Mouse (Mus musculus) forelimb bud, embryonic 11.5 days (tissue): Measurements from ENCODE around the gene Mrln.

Source experiments
- DNase-seq: peaks from one replicate; pipeline ENCODE4 v3.0.0-alpha.2; 2012; ENCODE audit warnings: low read depth, low spot score

Gene Mrln

DNA sequence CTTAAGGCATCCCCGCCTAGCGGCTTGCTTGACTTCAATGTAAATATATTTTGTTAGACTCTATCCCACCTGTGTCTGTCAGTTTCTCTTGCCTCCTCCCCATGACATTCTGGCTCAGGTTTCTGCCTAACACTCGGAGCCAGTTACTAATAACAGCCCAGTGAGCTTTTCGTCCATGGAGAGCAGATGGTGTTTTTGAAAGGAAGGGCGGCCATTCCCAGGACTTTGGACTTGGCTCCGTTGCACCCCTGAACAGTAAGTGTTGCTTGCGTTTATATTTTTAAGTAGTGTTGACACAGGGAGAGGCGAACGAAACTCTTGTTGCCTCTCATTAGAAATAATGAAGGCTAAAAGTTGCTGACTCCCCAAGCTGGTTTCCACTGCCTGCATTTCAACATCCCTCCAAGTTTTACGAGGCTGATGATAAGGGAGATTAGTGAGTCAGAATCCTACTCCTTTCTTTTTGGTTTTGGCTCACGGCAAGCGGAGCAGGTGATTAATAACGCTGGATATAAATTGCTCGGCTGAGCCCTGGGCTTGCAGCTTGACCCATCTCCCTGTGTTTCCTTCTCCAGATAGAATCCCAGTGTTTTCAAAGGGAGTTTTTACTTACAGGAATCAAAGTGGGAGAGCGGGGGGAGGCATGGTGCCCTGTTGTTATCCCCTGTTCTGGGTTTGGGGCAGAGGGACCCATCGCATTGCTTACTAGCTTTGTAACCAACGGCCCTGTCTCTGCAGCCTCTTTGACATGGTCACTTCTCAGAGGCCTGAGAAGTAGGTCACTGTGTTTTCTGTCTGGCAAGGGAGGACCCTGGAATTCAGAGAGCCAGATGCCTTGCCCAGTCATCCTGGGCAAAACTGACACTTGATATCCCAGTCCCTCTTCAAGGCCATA is at the start of gene Mrln:
Gene Mrln (plus strand): TSS at position 160 of the 895 bp plus-strand sequence.
- peak; percentile 51 for DNase-seq

DNA sequence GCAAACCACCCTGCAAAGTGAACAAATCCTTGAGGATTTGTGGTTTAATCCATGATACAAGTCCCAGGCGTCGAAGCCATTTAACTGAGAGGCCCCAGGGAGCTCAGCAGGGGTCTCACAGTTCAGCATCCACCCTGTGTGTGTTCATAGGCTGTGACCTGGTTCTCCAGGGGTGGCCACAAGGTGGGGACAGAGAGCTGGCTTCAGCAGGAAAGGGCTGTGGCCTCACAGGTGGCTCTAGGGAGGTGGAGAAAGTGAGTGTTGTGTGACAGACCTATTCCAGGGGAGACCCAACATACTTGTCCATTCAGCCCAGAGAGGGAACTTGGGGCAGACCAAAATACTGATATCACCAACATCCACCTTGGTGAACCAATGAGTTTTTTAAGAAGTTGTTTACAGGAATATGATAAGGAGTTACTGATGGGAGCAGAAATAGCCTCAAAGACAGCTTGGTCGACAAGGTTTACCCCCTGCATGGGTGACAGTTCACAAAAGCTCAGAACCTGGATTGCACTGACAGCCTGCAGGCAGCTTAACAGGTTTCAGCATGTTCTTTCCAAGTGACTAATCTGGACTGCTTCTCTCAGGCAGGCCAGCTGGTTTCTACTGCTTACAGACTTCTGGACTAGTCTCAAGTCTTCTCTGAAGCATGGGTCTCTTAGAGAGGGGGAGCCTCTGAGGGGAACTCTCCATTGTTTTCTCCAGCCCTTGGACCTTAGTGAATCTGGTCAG is 47.9 kb upstream of the Mrln start:
- no peak for DNase-seq

DNA sequence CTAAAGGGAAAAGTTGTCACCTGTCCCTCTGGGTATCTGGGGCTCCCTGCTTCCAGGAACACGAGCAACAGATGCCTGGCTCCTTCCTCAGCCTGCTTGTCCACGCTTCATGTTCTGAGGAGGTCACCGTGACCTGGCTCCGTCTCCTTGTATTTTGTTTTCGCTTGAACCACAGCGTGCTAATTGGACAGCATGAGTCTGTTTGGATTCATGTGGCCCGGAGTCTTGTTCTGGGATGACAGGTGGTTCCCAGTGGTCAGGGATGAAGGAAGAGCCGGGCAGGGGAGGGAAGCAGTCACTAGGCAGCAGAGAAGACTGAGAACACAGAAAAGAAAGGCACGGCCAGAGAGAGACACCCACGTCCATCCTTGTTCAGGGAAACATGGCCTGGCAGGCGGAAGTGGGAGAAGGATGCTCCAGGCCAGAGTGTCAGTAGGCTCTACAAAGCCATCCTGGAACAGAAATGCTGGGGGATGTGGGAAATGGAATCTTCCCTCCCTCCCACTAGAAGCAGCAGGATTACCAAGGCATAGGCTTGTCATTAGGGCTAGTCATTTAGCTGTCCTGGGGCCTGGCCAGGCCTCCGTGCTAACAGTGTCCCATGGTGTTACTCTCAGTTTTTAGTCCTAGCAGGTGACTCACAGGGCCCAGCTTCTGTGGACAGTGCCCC is 44.7 kb upstream of the Mrln start:
- no peak for DNase-seq

DNA sequence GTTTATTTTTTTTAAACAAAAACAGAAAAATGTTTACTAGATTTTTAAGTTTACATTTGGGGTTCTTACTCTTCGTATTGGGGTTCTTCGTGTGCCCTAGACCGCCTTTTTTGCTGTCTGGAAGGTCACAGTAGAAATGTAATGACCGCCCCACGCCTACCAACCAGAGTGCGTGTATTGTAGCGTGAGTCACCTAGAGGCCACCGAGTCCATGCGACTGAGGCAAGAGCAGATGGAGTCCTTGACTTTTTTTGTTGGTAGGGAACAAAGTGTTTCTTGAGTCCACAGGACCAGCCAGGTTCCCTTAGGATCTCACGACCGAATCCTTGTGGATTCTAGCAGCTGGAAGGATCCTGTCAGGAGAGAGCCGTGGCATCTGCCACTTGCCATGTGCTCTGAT is 43.7 kb upstream of the Mrln start:
- DNase-seq: no peak

DNA sequence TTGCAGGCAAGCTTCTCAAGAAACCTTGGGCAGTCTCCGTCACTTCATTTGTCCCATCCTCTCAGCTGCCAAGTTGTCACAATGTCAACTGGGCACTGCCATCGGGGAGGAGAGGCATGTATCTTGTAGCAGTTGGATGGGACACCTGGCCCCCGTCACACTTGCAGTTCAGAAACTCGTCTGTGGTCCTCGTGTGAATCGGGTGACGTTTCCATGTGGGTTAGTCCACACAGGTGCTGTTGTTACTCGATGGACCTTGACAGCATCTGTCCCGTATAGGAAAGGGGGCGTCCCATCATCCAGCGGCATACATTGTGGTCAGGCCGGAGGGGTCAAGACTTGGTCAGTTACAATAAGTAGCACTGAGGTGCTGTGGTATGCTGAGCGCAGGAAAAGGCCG is 43.0 kb upstream of the Mrln start:
- DNase-seq: no peak

DNA sequence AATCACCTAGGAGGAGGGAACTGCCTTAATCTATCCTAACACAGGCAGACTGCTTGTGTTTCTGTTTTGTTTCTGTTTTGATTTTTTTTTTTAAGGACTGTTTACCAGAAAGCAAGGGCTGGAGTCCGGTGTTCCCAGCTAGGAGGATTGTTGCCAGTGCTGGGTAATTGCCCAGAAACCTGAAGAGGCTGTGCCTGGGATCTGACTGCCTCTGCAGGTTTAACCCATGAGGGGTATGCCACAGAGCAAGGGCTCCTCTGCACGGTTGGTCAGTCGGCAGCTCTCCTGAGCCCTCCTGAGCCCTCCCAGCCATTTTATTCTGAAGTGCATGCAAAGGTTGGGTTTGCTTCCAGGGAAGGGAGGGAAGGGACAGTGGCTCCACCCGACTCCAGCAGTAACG is 40.8 kb upstream of the Mrln start:
- no peak for DNase-seq

DNA sequence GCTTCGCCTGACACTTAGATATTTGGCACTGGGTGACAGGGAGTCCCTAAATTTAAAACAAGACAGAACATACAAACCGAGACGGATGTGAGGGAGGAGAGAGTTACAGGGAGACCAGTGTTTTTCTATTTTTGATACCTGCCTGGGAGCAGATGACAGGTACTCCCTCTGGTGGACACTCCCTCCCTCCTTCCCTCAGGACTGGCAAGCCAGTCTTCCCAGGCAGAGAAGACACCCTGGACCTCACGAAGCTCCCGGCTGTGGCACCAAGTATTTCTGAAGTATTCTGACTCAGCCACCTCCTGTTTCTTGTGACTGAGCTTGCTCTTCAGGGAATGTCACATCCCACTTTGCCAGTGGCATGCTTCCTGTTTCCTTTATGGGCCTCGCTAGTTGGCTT is 38.6 kb upstream of the Mrln start:
- DNase-seq: no peak

DNA sequence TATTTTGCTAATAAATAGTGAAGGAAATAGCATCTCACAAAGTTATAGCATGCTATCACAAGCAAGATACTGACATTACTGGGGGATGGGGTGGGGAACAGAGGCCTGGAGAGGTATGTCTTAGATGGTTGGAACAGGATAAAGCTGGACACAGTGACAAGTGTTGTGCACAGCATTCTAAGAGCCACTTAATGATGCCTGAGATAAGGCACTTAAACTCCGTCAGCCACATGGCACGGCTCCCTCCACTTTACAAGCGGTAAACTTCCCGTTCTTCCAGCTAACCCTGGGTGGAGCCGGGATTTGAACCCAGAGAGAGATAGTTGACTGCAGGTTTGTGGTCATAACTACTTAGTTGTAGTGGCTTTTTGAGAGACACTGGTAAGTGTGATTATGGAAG is 38.0 kb upstream of the Mrln start:
- no peak for DNase-seq

DNA sequence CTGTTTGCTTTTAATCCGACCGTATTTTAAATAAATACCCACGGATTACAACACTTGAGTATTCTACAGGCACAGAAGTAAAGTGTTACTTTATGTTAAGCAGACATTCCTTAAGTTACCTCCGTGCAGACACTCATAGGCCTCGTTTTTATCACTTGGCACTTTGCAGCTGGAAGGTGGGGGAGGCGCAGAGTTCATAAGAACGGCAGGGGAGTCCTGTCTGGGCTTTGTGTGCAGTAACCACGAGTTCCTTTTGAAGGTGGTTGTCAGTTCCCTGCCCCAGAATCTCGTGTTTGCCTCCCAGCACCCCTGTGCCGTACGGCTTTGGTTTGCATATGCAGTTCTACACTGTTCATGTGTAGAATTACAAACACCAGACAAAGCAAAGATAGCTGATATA is 36.8 kb upstream of the Mrln start:
- no peak for DNase-seq

DNA sequence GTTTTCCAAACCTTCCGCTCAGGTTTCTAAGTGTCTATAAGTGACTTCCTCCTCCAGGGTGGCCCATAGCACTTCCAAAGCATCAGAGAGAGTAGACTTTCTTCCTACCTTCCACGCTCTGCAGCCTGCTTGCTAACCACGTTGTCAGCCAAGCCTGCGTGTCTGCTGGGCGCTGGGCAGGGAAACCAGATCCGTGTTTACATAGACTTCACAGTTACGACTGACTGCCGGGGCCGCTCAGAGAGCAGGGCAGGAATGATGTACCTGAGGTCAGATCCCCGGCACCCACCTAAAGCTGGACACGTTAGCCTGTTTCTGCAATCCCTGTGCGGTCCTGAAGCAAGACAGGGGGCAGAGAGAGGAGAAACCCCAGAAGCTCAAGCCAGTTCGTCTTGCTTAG is 36.1 kb upstream of the Mrln start:
- DNase-seq: no peak

DNA sequence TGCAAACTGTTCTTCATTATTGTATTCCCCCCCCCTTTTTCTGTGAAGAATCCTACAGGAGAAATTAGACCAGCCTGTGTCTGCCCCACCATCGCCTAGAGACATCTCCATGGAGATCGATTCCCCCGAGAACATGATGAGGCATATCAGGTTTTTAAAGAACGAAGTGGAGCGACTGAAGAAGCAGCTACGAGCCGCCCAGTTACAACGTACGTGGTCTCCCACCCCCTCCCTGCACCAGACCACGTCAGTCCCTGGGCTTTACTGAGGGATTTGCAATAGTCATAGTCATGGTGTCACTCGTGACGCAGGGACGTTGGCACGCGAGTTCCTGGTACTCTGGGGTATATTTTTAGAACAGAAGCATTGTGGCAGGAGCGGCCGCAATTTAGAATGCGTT is 35.4 kb upstream of the Mrln start:
- DNase-seq: no peak

DNA sequence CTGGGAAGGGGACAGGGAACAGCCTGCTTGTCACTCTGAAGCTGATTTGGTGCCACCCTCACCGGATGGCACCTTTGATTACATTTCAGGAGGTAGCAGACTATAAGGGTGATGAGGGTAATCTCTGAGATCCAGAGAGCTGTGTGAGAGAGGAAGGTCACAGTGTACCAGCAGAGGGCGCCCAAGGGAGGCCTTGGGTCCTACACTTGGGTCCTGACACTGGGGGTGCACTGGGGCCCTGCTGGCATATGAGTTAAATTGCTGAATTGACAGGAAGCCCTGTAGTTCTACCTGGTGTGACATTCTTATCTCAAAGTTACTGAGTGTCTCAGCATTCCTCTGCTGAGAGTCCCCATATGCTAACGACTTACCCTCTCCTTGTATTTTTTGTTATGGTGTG is 31.1 kb upstream of the Mrln start:
- DNase-seq: peak; percentile 43

DNA sequence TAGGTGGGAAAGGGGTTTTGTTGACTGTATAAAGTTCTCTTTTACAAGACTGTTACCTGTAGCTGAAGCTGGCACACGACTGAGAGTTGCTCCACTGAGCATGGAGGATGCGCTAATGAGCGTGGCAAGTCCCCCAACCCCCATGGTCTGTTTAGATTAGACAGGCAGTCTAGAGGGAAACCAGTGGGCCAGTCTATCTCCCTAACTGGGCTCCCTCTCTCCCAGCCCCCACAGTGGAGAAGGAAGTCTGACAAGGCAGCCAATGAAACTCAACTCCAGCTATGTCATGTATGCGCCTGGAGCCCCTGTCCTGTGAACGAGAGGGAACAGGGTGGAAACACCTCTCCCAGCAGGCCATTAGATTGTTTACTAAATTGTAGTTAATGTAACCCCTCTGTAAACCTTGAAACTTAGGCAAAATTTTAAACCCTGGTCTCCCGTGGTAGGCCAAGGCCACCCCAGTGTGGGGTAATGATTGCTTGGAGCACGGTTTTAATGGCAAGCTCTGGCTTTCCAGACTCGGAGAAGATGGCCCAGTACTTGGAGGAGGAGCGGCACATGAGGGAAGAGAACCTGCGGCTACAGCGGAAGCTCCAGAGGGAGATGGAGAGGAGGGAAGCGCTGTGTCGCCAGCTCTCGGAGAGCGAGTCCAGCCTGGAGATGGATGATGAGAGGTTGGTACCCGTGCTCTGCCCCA is 29.8 kb upstream of the Mrln start:
- DNase-seq: no peak

DNA sequence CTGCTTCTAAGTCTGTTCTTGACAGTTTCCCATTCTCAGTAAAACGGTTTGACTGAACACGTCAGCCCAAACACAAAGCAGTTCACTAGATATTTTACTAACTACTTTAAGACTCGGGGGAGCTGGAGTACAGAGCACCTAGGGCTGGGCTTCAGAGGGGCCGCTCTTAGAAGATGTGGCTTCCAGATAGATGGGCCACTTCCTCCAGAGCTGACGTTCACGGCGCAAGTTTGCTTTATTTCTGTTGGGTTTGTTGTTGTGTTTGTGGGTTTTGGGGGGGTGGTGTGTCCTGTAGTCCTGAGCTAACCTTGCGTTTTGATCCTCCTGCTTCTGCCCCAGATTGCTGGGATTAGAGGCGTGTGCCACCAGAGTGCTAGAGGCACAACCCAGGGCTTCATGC is 23.7 kb upstream of the Mrln start:
- no peak for DNase-seq

DNA sequence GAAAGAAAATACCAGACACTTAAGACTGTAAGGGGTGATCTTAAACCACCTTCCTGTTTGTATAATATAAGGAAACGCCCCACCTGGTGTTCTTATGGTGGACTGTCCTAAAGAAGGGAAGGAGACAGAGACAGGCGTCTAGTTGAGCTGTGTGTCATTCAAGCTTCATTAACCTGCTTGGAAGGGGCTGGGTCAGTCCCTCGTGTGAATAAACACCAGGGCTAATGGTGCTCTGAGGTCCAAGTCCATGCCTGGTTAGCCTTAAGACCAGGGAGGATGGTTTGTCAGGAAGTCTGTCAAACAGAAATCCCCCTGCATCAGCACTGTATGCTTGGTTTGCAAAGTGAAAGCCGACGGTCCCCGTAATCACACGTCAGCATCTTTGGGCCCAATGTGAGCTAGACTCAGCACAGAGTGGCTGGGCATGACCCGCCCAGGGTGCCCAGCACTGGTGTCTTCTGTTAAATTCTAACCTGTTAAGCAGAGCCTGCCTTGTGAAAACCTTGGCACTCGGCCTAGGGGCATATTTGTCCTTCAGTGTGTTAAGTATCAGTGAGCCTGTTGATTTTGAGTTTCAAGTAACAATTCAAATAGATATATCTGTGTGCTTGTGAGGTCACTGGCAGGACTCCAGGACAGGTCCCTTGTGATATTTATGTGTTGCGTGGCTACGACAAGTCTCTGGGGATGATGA is 23.0 kb upstream of the Mrln start:
- DNase-seq: no peak

DNA sequence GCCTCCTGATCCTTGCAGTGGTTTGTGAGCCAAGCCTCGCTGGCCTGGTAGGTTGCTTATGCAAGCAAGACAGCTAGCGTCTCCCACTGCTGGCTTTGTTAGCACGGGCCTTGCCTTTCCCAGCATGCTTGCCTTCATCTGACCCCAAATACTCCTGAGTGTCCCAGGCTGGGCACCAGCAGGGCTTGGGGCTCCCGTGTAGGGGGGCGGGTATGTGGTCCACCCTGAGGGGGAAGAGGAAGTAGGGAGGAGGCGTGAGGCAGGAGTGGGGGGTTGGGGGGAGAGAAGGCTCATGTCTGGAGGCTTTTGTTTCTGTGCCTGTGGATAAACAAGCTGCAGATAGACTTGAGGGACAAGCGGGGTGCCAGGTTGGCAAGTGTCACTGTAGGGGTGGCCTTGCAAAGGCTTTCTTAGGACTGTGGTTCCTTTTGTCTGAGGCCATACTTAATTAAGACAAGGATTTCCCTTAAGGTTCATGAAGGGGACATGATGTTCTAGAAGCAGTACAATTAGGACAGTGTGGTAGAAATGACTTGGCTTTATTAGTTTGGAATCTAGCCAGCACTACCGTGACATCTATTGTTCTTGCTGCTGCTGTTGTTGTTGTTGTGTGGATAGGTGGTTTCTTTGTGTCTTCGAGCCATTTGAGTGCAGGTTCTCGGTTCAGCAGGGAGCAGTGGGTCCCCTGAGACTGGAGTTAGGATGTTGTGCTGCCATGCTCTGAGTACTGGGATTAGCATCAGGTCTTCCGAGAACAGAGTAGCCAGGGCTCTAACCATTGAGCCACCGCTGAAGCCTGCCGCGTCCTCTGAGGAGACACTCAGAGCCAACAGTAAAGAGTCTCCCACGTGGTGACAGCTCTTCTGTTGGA is 21.0 kb upstream of the Mrln start:
- no peak for DNase-seq

DNA sequence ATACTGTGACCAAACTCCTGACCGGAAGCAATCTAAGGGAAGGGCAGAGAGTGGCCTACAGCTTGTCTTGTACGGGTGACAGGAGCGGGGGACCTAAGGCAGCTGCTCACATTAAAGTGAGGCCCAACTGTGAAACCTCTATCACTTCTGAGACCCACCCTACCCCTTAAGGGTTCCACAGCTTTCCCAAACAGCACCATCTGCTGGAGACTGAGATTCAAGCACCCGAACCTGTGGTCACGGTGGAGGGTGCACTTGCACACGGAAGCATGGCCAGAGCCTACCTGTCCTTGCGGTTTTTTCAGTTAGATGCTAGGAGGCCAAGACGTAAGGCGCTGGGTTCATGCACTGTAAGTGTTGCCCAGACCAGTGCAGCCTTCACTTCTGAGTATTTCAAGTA is 18.3 kb upstream of the Mrln start:
- no peak for DNase-seq

DNA sequence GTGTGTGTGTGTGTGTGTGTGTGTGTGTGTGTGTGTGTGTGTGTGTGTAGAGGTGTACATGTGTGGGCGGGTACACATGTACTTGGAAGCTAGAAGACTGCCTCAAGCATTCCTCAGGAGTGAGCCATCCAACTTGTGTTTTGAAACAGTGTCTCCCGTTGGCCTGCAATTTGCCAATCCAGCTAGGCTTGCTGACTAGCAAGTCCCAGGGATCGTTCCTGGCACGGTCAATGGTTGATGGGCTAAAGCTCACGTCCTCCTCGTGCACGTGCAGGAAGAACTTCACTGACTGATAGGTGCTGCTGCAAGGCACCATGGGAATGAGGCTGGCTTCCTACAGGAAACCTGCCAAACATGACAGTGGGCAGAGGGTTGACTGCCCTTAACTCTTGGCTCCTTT is 17.9 kb upstream of the Mrln start:
- no peak for DNase-seq

DNA sequence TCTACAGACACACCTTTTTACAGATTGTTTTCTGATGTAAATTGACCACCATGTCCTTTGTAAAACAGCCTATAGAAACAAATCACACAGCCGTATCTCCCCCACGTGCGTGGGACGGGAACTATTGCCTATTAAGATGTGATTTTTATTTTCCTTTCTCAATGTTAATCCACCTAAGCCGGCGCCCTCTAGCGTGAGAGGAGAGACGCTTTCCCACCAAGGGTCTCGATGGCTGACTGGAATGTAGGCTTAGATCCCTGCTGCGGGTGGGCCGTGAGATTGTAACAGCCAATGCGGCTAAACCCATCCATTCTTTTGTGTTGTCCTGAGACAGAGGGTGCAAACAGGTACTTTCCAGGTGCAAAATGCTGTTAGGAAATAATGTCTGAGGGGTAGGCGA is 14.6 kb upstream of the Mrln start:
- DNase-seq: no peak

DNA sequence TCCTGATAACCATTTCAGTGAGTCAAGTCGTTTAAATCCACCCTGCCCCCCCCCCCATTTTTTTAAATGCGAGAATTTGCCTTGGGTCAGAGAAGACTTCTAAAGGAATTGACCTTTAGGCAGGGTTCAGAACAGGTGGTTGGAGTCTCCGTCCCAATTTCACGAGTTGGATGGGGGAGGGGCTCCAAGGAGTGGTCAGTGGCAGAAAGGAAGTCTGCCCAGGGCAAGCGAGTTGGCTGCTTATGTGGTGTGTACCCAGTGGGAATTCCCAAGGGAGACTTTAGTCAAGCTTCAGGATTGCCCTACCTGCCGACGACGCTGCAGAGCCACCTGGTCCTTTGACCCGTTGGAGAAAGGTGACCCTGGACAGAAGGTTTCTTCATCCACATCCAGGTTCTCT is 10.2 kb upstream of the Mrln start:
- no peak for DNase-seq
